Mouse (Mus musculus) retina, postnatal 7 days (tissue): ENCODE data around the gene Polq.
"Not testable (repeated sequence)": the region's sequence is repeated elsewhere in the genome, so short reads cannot be mapped to it uniquely, and the experiment has no call there.

ENCODE experiments used
- DNase-seq: peaks from one replicate; pipeline ENCODE4 v3.0.0-alpha.2; 2012; ENCODE audit warnings: low read depth, low spot score

The Polq gene

DNA sequence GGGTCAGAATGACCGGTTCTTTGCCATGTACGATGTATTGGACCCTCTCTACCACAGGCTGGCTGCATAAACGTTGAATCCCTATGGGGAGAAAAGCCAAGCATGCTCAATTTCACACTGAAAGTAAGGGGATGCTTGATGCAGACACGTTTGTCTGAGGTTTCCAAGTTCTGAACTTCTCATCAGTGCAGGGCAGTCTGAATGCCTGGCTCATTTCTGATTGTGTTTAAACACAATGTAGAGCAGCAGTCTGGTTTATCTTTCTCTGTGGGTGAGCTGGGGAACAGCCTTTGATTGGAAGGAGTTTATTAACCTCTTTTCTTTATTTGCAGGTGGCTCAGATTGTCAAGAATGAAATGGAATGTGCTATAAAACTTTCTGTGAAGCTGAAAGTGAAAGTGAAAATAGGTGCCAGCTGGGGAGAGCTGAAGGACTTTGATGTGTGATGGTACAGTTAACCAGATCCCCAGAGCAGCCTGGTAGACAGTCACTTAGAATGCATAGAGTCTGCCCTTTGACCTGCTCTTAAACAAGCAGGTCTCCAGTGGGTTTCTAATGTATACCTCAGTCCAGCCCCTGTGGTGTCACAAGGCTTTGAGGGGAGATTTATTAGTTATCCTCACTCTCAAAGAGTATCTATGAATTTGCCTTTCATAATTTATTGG is 82.7 kb downstream of the Polq start:
- DNase-seq: no peak

DNA sequence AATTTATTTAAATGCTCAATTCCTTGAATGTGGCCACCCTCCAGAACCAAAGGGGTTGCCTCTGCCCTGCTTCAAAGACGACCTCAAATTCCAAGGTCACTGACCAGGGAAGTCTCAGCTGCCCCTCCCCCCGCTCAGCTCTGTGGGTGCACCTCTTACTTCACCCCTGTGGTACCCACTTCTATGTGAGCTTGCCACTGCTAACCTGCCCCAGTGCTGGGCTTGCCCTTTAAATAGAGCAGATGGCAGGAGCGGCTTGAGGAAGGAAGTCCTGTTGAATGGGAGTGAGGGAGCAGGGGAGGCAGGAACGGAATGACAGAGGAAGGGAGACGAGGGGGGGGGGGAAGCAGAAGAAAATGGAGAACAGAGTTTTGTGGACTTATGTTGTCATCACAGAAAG is 97.2 kb downstream of the Polq start:
- DNase-seq: no peak

DNA sequence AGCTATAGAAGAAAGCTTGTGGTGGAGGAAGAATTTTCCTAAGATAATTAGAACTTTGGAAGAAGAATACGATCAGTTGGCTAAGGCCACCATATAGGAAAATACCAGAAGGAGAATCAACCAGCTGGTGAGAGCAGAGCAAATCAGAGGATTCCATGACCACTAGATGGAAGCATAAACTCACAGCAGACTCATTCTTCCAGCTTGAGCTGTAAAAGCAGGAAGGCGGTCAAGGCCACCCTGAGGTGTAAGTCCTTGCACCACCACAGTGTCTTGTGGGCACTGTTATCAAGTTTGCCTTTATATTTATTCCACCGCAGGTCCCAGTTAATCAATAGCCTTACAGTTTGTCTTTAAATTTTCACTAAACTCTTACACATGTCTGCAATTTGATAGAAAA is 97.7 kb downstream of the Polq start:
- DNase-seq: peak; percentile 66

DNA sequence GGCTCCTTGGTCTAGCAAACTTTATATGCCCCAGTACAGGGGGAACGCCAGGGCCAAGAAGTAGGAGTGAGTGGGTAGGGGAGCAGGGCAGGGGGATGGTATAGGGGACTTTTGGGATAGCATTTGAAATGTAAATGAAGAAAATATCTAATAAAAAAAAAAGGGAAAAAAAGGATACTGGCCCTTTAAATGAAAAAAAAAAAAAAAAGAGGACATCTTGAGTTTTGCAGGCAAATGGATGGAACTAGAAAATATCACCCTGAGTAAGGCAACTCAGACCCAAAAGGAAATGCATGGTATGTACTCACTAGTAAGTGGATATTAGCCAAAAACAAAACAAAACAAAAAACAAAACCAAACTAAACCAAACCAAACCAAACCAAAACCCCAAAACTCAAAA is 113.6 kb downstream of the Polq start:
- DNase-seq: not testable (repeated sequence)
